ENCODE assay signal across 8 mouse cellular contexts in the genomic region with DNA sequence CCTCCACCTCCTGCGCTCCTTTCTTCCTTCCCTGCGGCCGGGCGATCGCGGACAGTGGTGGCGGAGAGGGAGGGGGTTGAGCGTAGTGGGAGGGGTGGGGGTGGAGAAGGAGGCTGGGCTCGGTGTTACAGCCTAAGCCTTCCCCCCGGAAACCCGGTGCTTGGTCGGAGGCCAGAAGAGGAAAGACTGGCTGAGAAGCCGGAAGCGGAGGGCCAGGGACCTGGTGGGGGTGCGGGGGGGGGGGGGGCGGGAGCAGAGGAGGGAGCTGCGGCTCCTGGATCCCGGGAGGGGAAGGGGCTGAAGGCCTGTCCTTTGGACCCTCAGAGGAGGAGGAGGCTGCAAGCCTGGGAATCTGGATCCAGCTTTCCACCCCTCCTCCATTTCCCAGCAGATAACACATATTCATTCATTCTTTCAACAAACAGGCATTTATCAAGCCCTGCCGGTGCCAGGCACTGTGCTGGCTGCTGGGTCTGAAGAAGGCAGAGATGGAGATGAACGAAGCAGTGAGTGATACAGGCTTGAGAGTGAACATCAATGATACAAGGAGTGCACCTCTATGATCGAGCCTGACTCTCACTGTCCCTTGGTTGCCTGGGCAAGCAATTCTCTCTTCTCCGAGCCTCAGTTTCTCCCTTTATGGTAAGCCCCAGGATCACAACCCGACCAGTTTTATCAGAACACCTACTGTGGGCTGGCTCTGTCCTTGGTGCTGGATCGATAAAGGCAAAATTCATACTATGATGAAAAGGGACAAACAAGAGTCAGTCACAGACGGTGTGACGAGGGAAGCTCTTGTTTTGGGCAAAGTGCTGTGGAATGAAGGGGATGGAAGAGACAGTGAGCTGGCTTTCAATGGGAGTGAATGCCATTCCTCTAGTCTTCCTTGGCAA. TPM values are rescaled to one million over a fixed set of nuclear protein-coding genes. Genes with fewer than 3 reads are reported as not detected.
DNase-seq lines count a peak whose midpoint lies in the region; ATAC-seq and TF ChIP-seq lines count a peak whose summit lies in the region.

A gene (minus strand): TSS at position 156 of the 893 bp plus-strand sequence.

- peaks cover 18% of the 10 kb centered on the region for H3K9me3 ChIP-seq in erythroblast, embryonic 14.5 days (ENCODE audit: control insufficient read depth, low read length)
- H3K9me3 ChIP-seq in intestine, postnatal 0 days (ENCODE audit: control insufficient read depth), result 0 out of 2 replicates have a peak, but pooled peaks cover 3% of the 10 kb centered on the region
- H3K9me3 ChIP-seq in limb, embryonic 10.5 days (replicated peaks), result peaks cover 5% of the 10 kb centered on the region; the same call in 1 of the 2 replicates
- no peaks in the 10 kb centered on the region for H3K9me3 ChIP-seq in midbrain, embryonic 12.5 days

- no peaks in the 10 kb centered on the region for H3K4me1 ChIP-seq in erythroblast, embryonic 14.5 days (ENCODE audit: control insufficient read depth)
- no peaks in the 10 kb centered on the region for H3K4me1 ChIP-seq in intestine, postnatal 0 days (replicated peaks; ENCODE audit: control insufficient read depth, insufficient read depth, low read length)
- H3K4me1 ChIP-seq in limb, embryonic 10.5 days, result peaks cover 31% of the 10 kb centered on the region
- peaks cover 28% of the 10 kb centered on the region for H3K4me1 ChIP-seq in midbrain, embryonic 12.5 days
- H3K4me1 ChIP-seq in small intestine, adult 2 months (ENCODE audit: control insufficient read depth, insufficient read depth, insufficient read length, low read length), result peaks cover 9% of the 10 kb centered on the region; the same call in 1 of the 2 replicates

- TF ChIP-seq CTCF in intestine, postnatal 0 days (IDR thresholded peaks at IDR 0.05; ENCODE audit: low read depth), result no peak
- TF ChIP-seq CTCF in small intestine, adult 2 months (IDR thresholded peaks at IDR 0.05; ENCODE audit: extremely low read depth, insufficient read length, insufficient replicate concordance, low read depth, low read length), result no peak

- peaks cover 46% of the 10 kb centered on the region for H3K27me3 ChIP-seq in erythroblast, embryonic 14.5 days (ENCODE audit: control insufficient read depth)
- H3K27me3 ChIP-seq in intestine, postnatal 0 days (replicated peaks; ENCODE audit: control insufficient read depth, insufficient read depth, low read length), result no peaks in the 10 kb centered on the region
- peaks cover 36% of the 10 kb centered on the region for H3K27me3 ChIP-seq in limb, embryonic 10.5 days (ENCODE audit: low read depth, poor library complexity, severe bottlenecking)
- peaks cover 23% of the 10 kb centered on the region for H3K27me3 ChIP-seq in midbrain, embryonic 12.5 days
- H3K27me3 ChIP-seq in small intestine, adult 2 months (ENCODE audit: control insufficient read depth, insufficient read depth, low read length), result no peaks in the 10 kb centered on the region

- H3K27ac ChIP-seq in intestine, postnatal 0 days (ENCODE audit: low read depth, low read length), result peak within 1 kb of the TSS; percentile 62
- H3K27ac ChIP-seq in limb, embryonic 10.5 days, result peak within 1 kb of the TSS; percentile 84
- H3K27ac ChIP-seq in midbrain, embryonic 12.5 days (replicated peaks), result peak within 1 kb of the TSS; percentile 74
- 0 out of 2 replicates have a peak within 1 kb of the TSS, but pooled peaks have one; percentile 3 for H3K27ac ChIP-seq in small intestine, adult 2 months (ENCODE audit: insufficient read depth, low read depth, low read length)

- peak within 1 kb of the TSS; percentile 53 for H3K4me3 ChIP-seq in erythroblast, embryonic 14.5 days (replicated peaks)
- peak within 1 kb of the TSS; percentile 79 for H3K4me3 ChIP-seq in intestine, postnatal 0 days (ENCODE audit: low read depth, low read length)
- H3K4me3 ChIP-seq in limb, embryonic 10.5 days, result peak within 1 kb of the TSS; percentile 70
- peak within 1 kb of the TSS; percentile 84 for H3K4me3 ChIP-seq in midbrain, embryonic 12.5 days
- peak within 1 kb of the TSS; percentile 98 for H3K4me3 ChIP-seq in small intestine, adult 2 months (ENCODE audit: low read depth, low read length)

- peaks cover 5% of the 10 kb centered on the region; the same call in 1 of the 2 replicates for H3K36me3 ChIP-seq in erythroblast, embryonic 14.5 days (ENCODE audit: control insufficient read depth)
- H3K36me3 ChIP-seq in intestine, postnatal 0 days (ENCODE audit: control insufficient read depth, insufficient read depth), result peaks cover 16% of the 10 kb centered on the region; the same call in 1 of the 2 replicates
- peaks cover 32% of the 10 kb centered on the region for H3K36me3 ChIP-seq in limb, embryonic 10.5 days
- peaks cover 32% of the 10 kb centered on the region for H3K36me3 ChIP-seq in midbrain, embryonic 12.5 days
- peaks cover 11% of the 10 kb centered on the region; the same call in 1 of the 2 replicates for H3K36me3 ChIP-seq in small intestine, adult 2 months (ENCODE audit: control insufficient read depth, insufficient read depth, low read length)

- no peak for TF ChIP-seq POLR2A in small intestine, adult 2 months (IDR thresholded peaks at IDR 0.05; ENCODE audit: low read depth, low read length)

- ATAC-seq in erythroblast, adult 5-6 weeks (replicated peaks; ENCODE audit: low FRiP score, poor library complexity, severe bottlenecking), result no peak
- ATAC-seq in granulocyte monocyte progenitor cell, adult 5-6 weeks (replicated peaks; ENCODE audit: poor library complexity, severe bottlenecking), result peak; percentile 90
- peak; percentile 80 for ATAC-seq in intestine, postnatal 0 days
- peak; percentile 87 for ATAC-seq in midbrain, embryonic 12.5 days (ENCODE audit: low FRiP score, low read depth)

- H3K4me2 ChIP-seq in intestine, postnatal 0 days (replicated peaks; ENCODE audit: low read depth), result peak within 1 kb of the TSS; percentile 90
- peak within 1 kb of the TSS; percentile 84 for H3K4me2 ChIP-seq in midbrain, embryonic 12.5 days (replicated peaks)

- H3K9ac ChIP-seq in intestine, postnatal 0 days (ENCODE audit: low read depth, low read length), result peak within 1 kb of the TSS; percentile 76
- H3K9ac ChIP-seq in midbrain, embryonic 12.5 days (replicated peaks), result peak within 1 kb of the TSS; percentile 93

- 6% methylated on average over 18 of the region's 26 CpGs for WGBS in intestine, postnatal 0 days
- WGBS in limb, embryonic 10.5 days, result 8% methylated on average over 20 of the region's 26 CpGs
- WGBS in midbrain, embryonic 12.5 days, result 8% methylated on average over 10 of the region's 26 CpGs
- 3% methylated on average over 24 of the region's 26 CpGs for WGBS in small intestine, adult 2 months

- DNase-seq in embryo, embryonic 11.5 days (ENCODE audit: low read depth, low spot score), result peak; percentile 79
- peak; percentile 97 for DNase-seq in limb, embryonic 10.5 days (ENCODE audit: low spot score)

RNA-seq across cellular contexts. Expression of the gene that starts here (rescaled TPM):
- 0.15 and 0.37 TPM in 2 replicates for polyA plus RNA-seq in erythroblast, embryonic 14.5 days (2012)
- total RNA-seq in erythroblast, adult 5-6 weeks (2015; ENCODE audit: low replicate concordance), result 1.3 TPM in 1 of 2 replicates, not detected in the other
- total RNA-seq in erythroblast, adult 5-6 weeks (2017; ENCODE audit: low replicate concordance), result 0.84 and 1.4 TPM in 2 replicates
- 10.0 and 14.1 TPM in 2 replicates for total RNA-seq in granulocyte monocyte progenitor cell, adult 5-6 weeks (2014; fragmentation: Nextera tagmentation)
- total RNA-seq in granulocyte monocyte progenitor cell, adult 5-6 weeks (2017), result 2.3 and 11.2 TPM in 2 replicates
- 10.5 and 12.9 TPM in 2 replicates for polyA plus RNA-seq in intestine, postnatal 0 days (2015; fragmentation: Nextera tagmentation; extraction: Ambion mirVana)
- 21.9 and 28.3 TPM in 2 replicates for polyA plus RNA-seq in limb, embryonic 10.5 days (2016; fragmentation: Nextera tagmentation; extraction: Ambion mirVana)
- polyA plus RNA-seq in midbrain, embryonic 12.5 days (2016; fragmentation: Nextera tagmentation; extraction: Ambion mirVana), result 60.9 and 68.8 TPM in 2 replicates
- polyA plus RNA-seq in small intestine, adult 2 months (2012; rRNA removed), result 24.7 and 52.4 TPM in 2 replicates

Comparison
In these comparisons a context has a peak if more than half of its experiments do, and no peak if none do; other contexts are left out.
1. H3K27ac ChIP-seq: peak in every context shown above with its lines; median percentile 84 in limb, embryonic 10.5 days; 74 in midbrain, embryonic 12.5 days; 62 in intestine, postnatal 0 days; 3 in small intestine, adult 2 months.